Mouse (Mus musculus): ENCODE results near the gene Fubp3.

DNA sequence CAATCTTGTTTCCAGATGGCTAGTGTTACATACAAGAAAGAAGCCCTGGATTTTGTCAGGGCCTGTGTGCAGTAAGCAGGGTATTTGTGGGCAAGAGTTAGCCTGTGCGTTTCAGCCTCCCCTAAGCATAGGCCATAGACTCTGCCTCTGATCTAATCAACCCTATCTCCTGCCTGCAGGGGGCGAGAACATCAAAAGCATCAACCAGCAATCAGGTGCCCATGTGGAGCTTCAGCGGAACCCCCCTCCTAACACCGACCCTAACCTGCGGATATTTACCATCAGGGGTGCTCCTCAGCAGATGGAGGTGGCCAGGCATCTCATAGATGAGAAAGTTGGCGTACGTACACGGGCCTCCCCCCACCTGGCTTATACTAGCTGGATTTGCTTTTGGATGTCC lies 38.9 kb downstream of the Fubp3 start:
- TF ChIP-seq CTCF (IDR thresholded peaks at IDR 0.05; ENCODE audit: control insufficient read depth, insufficient read depth, low read length) = no peak
- TF ChIP-seq POLR2A (IDR thresholded peaks at IDR 0.05; ENCODE audit: borderline replicate concordance, control insufficient read depth, low read depth, low read length) = no peak

Data from bone marrow, adult 2 months (tissue).